Mouse (Mus musculus): ENCODE measurements around the gene Myd88.

Gene Myd88

GRCm38 (mm10) chr9:119339558-119340211 lies 1.5 kb downstream of the Myd88 start, which contains the start of gene Acaa1a:
Gene Acaa1a, plus strand, starts transcription at chr9:119339676.
- peak; percentile 80 for DNase-seq

- DNase-seq: no peak
Observed at GRCm38 (mm10) chr9:119339106-119339505, 2.1 kb downstream of the Myd88 start.

GRCm38 (mm10) chr9:119338350-119338749 lies 2.9 kb downstream of the Myd88 start:
- no peak for DNase-seq

GRCm38 (mm10) chr9:119337842-119338241 lies 3.4 kb downstream of the Myd88 start:
- no peak for DNase-seq

- no peak for DNase-seq
Observed at GRCm38 (mm10) chr9:119335571-119335970, 5.6 kb downstream of the Myd88 start.

- DNase-seq: no peak
Observed at GRCm38 (mm10) chr9:119334834-119335233, 6.4 kb downstream of the Myd88 start.

GRCm38 (mm10) chr9:119334324-119334723 lies 6.9 kb downstream of the Myd88 start:
- DNase-seq: no peak

- no peak for DNase-seq
Observed at GRCm38 (mm10) chr9:119330186-119330963, 10.8 kb downstream of the Myd88 start.

GRCm38 (mm10) chr9:119328488-119328887 lies 12.7 kb downstream of the Myd88 start:
- DNase-seq: no peak

GRCm38 (mm10) chr9:119324130-119324529 lies 17.1 kb downstream of the Myd88 start:
- DNase-seq: no peak

- no peak for DNase-seq
Observed at GRCm38 (mm10) chr9:119323260-119323645, 18.0 kb downstream of the Myd88 start.

GRCm38 (mm10) chr9:119322289-119323259 lies 18.6 kb downstream of the Myd88 start, which contains the start of gene Oxsr1:
Gene Oxsr1, minus strand, starts transcription at chr9:119322427.
- peak; percentile 100 for DNase-seq

- no peak for DNase-seq
Observed at GRCm38 (mm10) chr9:119321392-119322229, 19.6 kb downstream of the Myd88 start.

GRCm38 (mm10) chr9:119320946-119321345 lies 20.3 kb downstream of the Myd88 start:
- DNase-seq: no peak

GRCm38 (mm10) chr9:119320446-119320845 lies 20.8 kb downstream of the Myd88 start:
- peak; percentile 32 for DNase-seq

GRCm38 (mm10) chr9:119318891-119319290 lies 22.3 kb downstream of the Myd88 start:
- DNase-seq: no peak

- DNase-seq: peak; percentile 40
Observed at GRCm38 (mm10) chr9:119313096-119313495, 28.1 kb downstream of the Myd88 start.

- DNase-seq: no peak
Observed at GRCm38 (mm10) chr9:119309067-119309466, 32.1 kb downstream of the Myd88 start.

- DNase-seq: no peak
Observed at GRCm38 (mm10) chr9:119305863-119306262, 35.3 kb downstream of the Myd88 start.

- no peak for DNase-seq
Observed at GRCm38 (mm10) chr9:119298563-119298962, 42.6 kb downstream of the Myd88 start.

GRCm38 (mm10) chr9:119297696-119298095 lies 43.5 kb downstream of the Myd88 start:
- DNase-seq: no peak

- DNase-seq: no peak
Observed at GRCm38 (mm10) chr9:119290791-119291190, 50.4 kb downstream of the Myd88 start.

Data from cerebellum, adult 9-11 months (tissue).